8 mouse cellular contexts compared by ENCODE assay signal in the genomic region with DNA sequence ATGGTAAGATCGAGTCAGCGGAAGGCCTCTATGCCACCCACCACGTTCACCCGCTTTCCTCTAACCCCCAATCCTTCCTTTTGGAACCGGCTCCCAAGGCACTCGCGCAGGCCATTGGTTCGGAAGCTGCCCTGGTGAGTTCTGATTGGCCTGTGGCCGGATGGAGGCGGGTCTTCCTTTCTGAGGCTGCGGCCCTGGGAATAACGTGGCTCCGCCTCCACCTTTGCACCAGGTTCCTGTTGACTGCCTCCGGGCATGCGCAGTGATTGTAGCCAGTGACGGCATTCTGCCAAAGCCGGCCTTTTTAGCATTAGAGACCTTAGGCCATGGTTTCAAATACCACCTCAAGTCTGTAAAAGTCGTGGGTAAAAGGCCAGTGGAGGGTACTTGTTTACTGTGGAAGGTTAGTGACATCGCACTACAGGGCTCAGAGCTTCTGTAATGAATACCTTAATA. TPM values are rescaled to one million over a fixed set of nuclear protein-coding genes. Genes with fewer than 3 reads are reported as not detected.
DNase-seq lines count a peak whose midpoint lies in the region; ATAC-seq and TF ChIP-seq lines count a peak whose summit lies in the region.

No protein-coding gene starts in this region.

- TF ChIP-seq POLR2A in CH12.LX (IDR thresholded peaks at IDR 0.05; ENCODE audit: low read depth, low read length) = peak; percentile 73

- in situ Hi-C loops in CH12.LX (cut with MboI; ENCODE audit: low pct_ligation_motif_present, low pct_unique_long_range_greater_than_20kb, low sequenced_read_pairs) = no loop called here

- H3K4me1 ChIP-seq in CH12.LX (ENCODE audit: control insufficient read depth in 1 of 2, insufficient read depth in 2 of 2) = no peaks in the 10 kb centered on the region
- peaks cover 3% of the 10 kb centered on the region; the same call in 1 of the 2 replicates for H3K4me1 ChIP-seq in forebrain, embryonic 11.5 days (replicated peaks; ENCODE audit: control insufficient read depth, insufficient read depth, low read length)
- no peaks in the 10 kb centered on the region; the same call in 1 of the 2 replicates for H3K4me1 ChIP-seq in heart, embryonic 16.5 days (ENCODE audit: control insufficient read depth, insufficient read depth, low read length)
- H3K4me1 ChIP-seq in liver, embryonic 15.5 days (replicated peaks) = peaks cover 34% of the 10 kb centered on the region
- no peaks in the 10 kb centered on the region for H3K4me1 ChIP-seq in neural tube, embryonic 12.5 days

- H3K4me2 ChIP-seq in CH12.LX (ENCODE audit: insufficient read depth, low read depth, poor library complexity, severe bottlenecking) = peak overlapping the region; percentile 61; the same call in 1 of the 2 replicates
- H3K4me2 ChIP-seq in forebrain, embryonic 11.5 days (ENCODE audit: low read depth, low read length, severe bottlenecking) = peak overlapping the region; percentile 26; the same call in 1 of the 2 replicates
- peak overlapping the region; percentile 62 for H3K4me2 ChIP-seq in heart, embryonic 16.5 days (ENCODE audit: low read depth, low read length)
- peak overlapping the region; percentile 55 for H3K4me2 ChIP-seq in liver, embryonic 15.5 days
- H3K4me2 ChIP-seq in neural tube, embryonic 12.5 days (replicated peaks) = peak overlapping the region; percentile 48

- TF ChIP-seq CTCF in CH12.LX (conservative IDR thresholded peaks at IDR 0.05 in 1 of 2, IDR thresholded peaks at IDR 0.05 in 1 of 2; ENCODE audit: low read depth in 2 of 2, low read length in 2 of 2) = no peak

- peak overlapping the region; percentile 47 to 48 (median 48) for H3K4me3 ChIP-seq in CH12.LX (replicated peaks in 1 of 3; ENCODE audit: low read depth in 2 of 3, low read length in 2 of 3, poor library complexity in 1 of 3)
- peak overlapping the region; percentile 19; the same call in 1 of the 2 replicates for H3K4me3 ChIP-seq in forebrain, embryonic 11.5 days (ENCODE audit: low read depth, low read length)
- peak overlapping the region; percentile 47 for H3K4me3 ChIP-seq in heart, embryonic 16.5 days (ENCODE audit: low read length)
- H3K4me3 ChIP-seq in liver, embryonic 15.5 days (replicated peaks) = peak overlapping the region; percentile 47
- H3K4me3 ChIP-seq in neural tube, embryonic 12.5 days = peak overlapping the region; percentile 11; the same call in 1 of the 2 replicates

- peak; percentile 95 for ATAC-seq in forebrain, embryonic 11.5 days (replicated peaks; ENCODE audit: low FRiP score)
- ATAC-seq in heart, embryonic 16.5 days (replicated peaks; ENCODE audit: extremely low read depth, insufficient read depth, low FRiP score) = peak; percentile 98
- peak; percentile 92 for ATAC-seq in liver, embryonic 15.5 days (ENCODE audit: insufficient read depth)
- ATAC-seq in neural tube, embryonic 12.5 days (ENCODE audit: low FRiP score, low read depth) = peak; percentile 96

- no peaks in the 10 kb centered on the region for H3K36me3 ChIP-seq in CH12.LX (replicated peaks in 1 of 2; ENCODE audit: control insufficient read depth in 1 of 2, insufficient read depth in 1 of 2, low read length in 1 of 2)
- no peaks in the 10 kb centered on the region for H3K36me3 ChIP-seq in forebrain, embryonic 11.5 days (ENCODE audit: control insufficient read depth, insufficient read depth, low read length)
- no peaks in the 10 kb centered on the region for H3K36me3 ChIP-seq in heart, embryonic 16.5 days (ENCODE audit: control insufficient read depth, insufficient read depth)
- H3K36me3 ChIP-seq in liver, embryonic 15.5 days (replicated peaks) = no peaks in the 10 kb centered on the region
- H3K36me3 ChIP-seq in neural tube, embryonic 12.5 days = no peaks in the 10 kb centered on the region

- H3K9ac ChIP-seq in CH12.LX (ENCODE audit: insufficient read depth, low read depth) = peak overlapping the region; percentile 93
- peak overlapping the region; percentile 43; the same call in 1 of the 2 replicates for H3K9ac ChIP-seq in forebrain, embryonic 11.5 days (ENCODE audit: low read length)
- H3K9ac ChIP-seq in heart, embryonic 16.5 days (ENCODE audit: low read length) = peak overlapping the region; percentile 57; the same call in 1 of the 2 replicates
- no peak overlapping the region for H3K9ac ChIP-seq in liver, embryonic 15.5 days
- H3K9ac ChIP-seq in neural tube, embryonic 12.5 days = no peak overlapping the region

- no peaks in the 10 kb centered on the region for H3K27me3 ChIP-seq in CH12.LX (replicated peaks)
- no peaks in the 10 kb centered on the region for H3K27me3 ChIP-seq in forebrain, embryonic 11.5 days (ENCODE audit: control insufficient read depth, insufficient read depth, low read length)
- H3K27me3 ChIP-seq in heart, embryonic 16.5 days (ENCODE audit: control insufficient read depth, insufficient read depth, low read length) = no peaks in the 10 kb centered on the region
- H3K27me3 ChIP-seq in liver, embryonic 15.5 days = no peaks in the 10 kb centered on the region
- no peaks in the 10 kb centered on the region for H3K27me3 ChIP-seq in neural tube, embryonic 12.5 days (replicated peaks)

- no peaks in the 10 kb centered on the region; the same call in 1 of the 2 replicates for H3K79me2 ChIP-seq in CH12.LX (replicated peaks; ENCODE audit: control insufficient read depth, extremely low read depth, insufficient read depth, poor library complexity, severe bottlenecking)

- no peak for TF ChIP-seq EP300 in CH12.LX (IDR thresholded peaks at IDR 0.05; ENCODE audit: low read length)

- no peaks in the 10 kb centered on the region for H3K9me3 ChIP-seq in CH12.LX (replicated peaks; ENCODE audit: low read length)
- no peaks in the 10 kb centered on the region for H3K9me3 ChIP-seq in forebrain, embryonic 11.5 days (ENCODE audit: control insufficient read depth, low read length)
- H3K9me3 ChIP-seq in heart, embryonic 16.5 days (replicated peaks; ENCODE audit: control insufficient read depth, low read length) = no peaks in the 10 kb centered on the region
- no peaks in the 10 kb centered on the region for H3K9me3 ChIP-seq in liver, embryonic 15.5 days (replicated peaks)
- no peaks in the 10 kb centered on the region for H3K9me3 ChIP-seq in neural tube, embryonic 12.5 days

- dilution Hi-C loops in CH12.LX (cut with MboI; ENCODE audit: extremely low pct_ligation_motif_present, extremely low pct_unique_long_range_greater_than_20kb, low sequenced_read_pairs) = no loop called here

- H3K27ac ChIP-seq in CH12.LX (ENCODE audit: insufficient read depth, low read depth) = no peak overlapping the region; the same call in 1 of the 2 replicates
- no peak overlapping the region for H3K27ac ChIP-seq in forebrain, embryonic 11.5 days (ENCODE audit: low read depth, low read length)
- peak overlapping the region; percentile 58; the same call in 1 of the 2 replicates for H3K27ac ChIP-seq in heart, embryonic 16.5 days (ENCODE audit: low read length)
- H3K27ac ChIP-seq in liver, embryonic 15.5 days (replicated peaks) = peak overlapping the region; percentile 79
- H3K27ac ChIP-seq in neural tube, embryonic 12.5 days = no peak overlapping the region

- peak; percentile 96 for DNase-seq in CH12.LX (ENCODE audit: extremely low read depth)
- DNase-seq in c-Kit-positive CD71-positive TER-119-negative erythroid progenitor cells, embryonic 14.5 days (ENCODE audit: low read depth) = peak; percentile 87
- DNase-seq in forebrain, embryonic 11.5 days (ENCODE audit: low spot score) = peak; percentile 94
- peak; percentile 97 to 98 for DNase-seq in kidney, postnatal 36 days
- DNase-seq in telencephalon, adult 2 months (ENCODE audit: low read depth, low spot score) = peak; percentile 95

- no peak for TF ChIP-seq RAD21 in CH12.LX (IDR thresholded peaks at IDR 0.05; ENCODE audit: low read depth, low read length)

- 17% methylated on average over 18 of the region's 19 CpGs for WGBS in forebrain, embryonic 11.5 days
- 13% methylated on average over 19 of the region's 19 CpGs for WGBS in heart, embryonic 16.5 days
- WGBS in liver, embryonic 15.5 days (ENCODE audit: insufficient replicate concordance) = 18% methylated on average over 19 of the region's 19 CpGs
- 14% methylated on average over 19 of the region's 19 CpGs for WGBS in neural tube, embryonic 12.5 days

RNA-seq across cellular contexts. Expression of a gene that starts 6.5 kb away (rescaled TPM):
- total RNA-seq in CH12.LX (2012; rRNA removed) = 47.0 and 58.1 TPM in 2 replicates
- 53.9 and 63.5 TPM in 2 replicates for total RNA-seq in CH12.LX (2014; rRNA removed)
- 75.6 and 83.7 TPM in 2 replicates for polyA plus RNA-seq in CH12.LX (2012; ENCODE audit: insufficient read length, low read depth)
- 0.12 and 0.51 TPM in 2 replicates for polyA plus RNA-seq in forebrain, embryonic 11.5 days (2014; fragmentation: Nextera tagmentation; extraction: Ambion mirVana)
- 0.62 and 2.2 TPM in 2 replicates for polyA plus RNA-seq in heart, embryonic 16.5 days (2015; fragmentation: Nextera tagmentation; extraction: Ambion mirVana)
- polyA plus RNA-seq in liver, embryonic 15.5 days (2015; fragmentation: Nextera tagmentation; extraction: Ambion mirVana) = 2.1 and 2.2 TPM in 2 replicates
- 0.22 and 0.23 TPM in 2 replicates for polyA plus RNA-seq in neural tube, embryonic 12.5 days (2016; fragmentation: Nextera tagmentation; extraction: Ambion mirVana)

RNA-seq across cellular contexts. Expression of a gene that starts 22.3 kb away (rescaled TPM):
- total RNA-seq in CH12.LX (2012; rRNA removed) (40.6 and 46.4 TPM in 2 replicates), CH12.LX (2014; rRNA removed) (71.5 and 73.7 TPM in 2 replicates)
- 48.4 and 51.4 TPM in 2 replicates for polyA plus RNA-seq in CH12.LX (2012; ENCODE audit: insufficient read length, low read depth)
- 96.1 and 99.7 TPM in 2 replicates for polyA plus RNA-seq in forebrain, embryonic 11.5 days (2014; fragmentation: Nextera tagmentation; extraction: Ambion mirVana)
- 31.3 and 33.7 TPM in 2 replicates for polyA plus RNA-seq in heart, embryonic 16.5 days (2015; fragmentation: Nextera tagmentation; extraction: Ambion mirVana)
- polyA plus RNA-seq in liver, embryonic 15.5 days (2015; fragmentation: Nextera tagmentation; extraction: Ambion mirVana) = 31.4 and 33.0 TPM in 2 replicates
- polyA plus RNA-seq in neural tube, embryonic 12.5 days (2016; fragmentation: Nextera tagmentation; extraction: Ambion mirVana) = 58.3 and 63.2 TPM in 2 replicates

RNA-seq across cellular contexts. Expression of a gene that starts 35.9 kb away (rescaled TPM):
- total RNA-seq in CH12.LX (2012; rRNA removed) (9.3 and 11.9 TPM in 2 replicates), CH12.LX (2014; rRNA removed) (7.6 and 9.4 TPM in 2 replicates)
- polyA plus RNA-seq in CH12.LX (2012; ENCODE audit: insufficient read length, low read depth) = 12.7 and 13.0 TPM in 2 replicates
- polyA plus RNA-seq in forebrain, embryonic 11.5 days (2014; fragmentation: Nextera tagmentation; extraction: Ambion mirVana) = 26.6 and 27.4 TPM in 2 replicates
- polyA plus RNA-seq in heart, embryonic 16.5 days (2015; fragmentation: Nextera tagmentation; extraction: Ambion mirVana) = 27.5 and 27.6 TPM in 2 replicates
- polyA plus RNA-seq in liver, embryonic 15.5 days (2015; fragmentation: Nextera tagmentation; extraction: Ambion mirVana) = 6.0 and 6.2 TPM in 2 replicates
- polyA plus RNA-seq in neural tube, embryonic 12.5 days (2016; fragmentation: Nextera tagmentation; extraction: Ambion mirVana) = 42.6 and 45.0 TPM in 2 replicates

RNA-seq across cellular contexts. Expression of a gene that starts 48.9 kb away (rescaled TPM):
- total RNA-seq in CH12.LX (2012; rRNA removed) (681 and 877 TPM in 2 replicates), CH12.LX (2014; rRNA removed) (2,152 and 2,409 TPM in 2 replicates)
- polyA plus RNA-seq in CH12.LX (2012; ENCODE audit: insufficient read length, low read depth) = 639 and 778 TPM in 2 replicates
- polyA plus RNA-seq in forebrain, embryonic 11.5 days (2014; fragmentation: Nextera tagmentation; extraction: Ambion mirVana) = 466 and 494 TPM in 2 replicates
- polyA plus RNA-seq in heart, embryonic 16.5 days (2015; fragmentation: Nextera tagmentation; extraction: Ambion mirVana) = 295 and 339 TPM in 2 replicates
- polyA plus RNA-seq in liver, embryonic 15.5 days (2015; fragmentation: Nextera tagmentation; extraction: Ambion mirVana) = 228 and 253 TPM in 2 replicates
- polyA plus RNA-seq in neural tube, embryonic 12.5 days (2016; fragmentation: Nextera tagmentation; extraction: Ambion mirVana) = 397 and 400 TPM in 2 replicates

Comparison
In these comparisons a context has a peak if more than half of its experiments do, and no peak if none do; other contexts are left out.
1. H3K27ac ChIP-seq: peak in heart, embryonic 16.5 days (single experiment) and liver, embryonic 15.5 days (single experiment); none in CH12.LX (single experiment), forebrain, embryonic 11.5 days (single experiment) and neural tube, embryonic 12.5 days (single experiment).
2. H3K9ac ChIP-seq: peak in CH12.LX (single experiment), forebrain, embryonic 11.5 days (single experiment) and heart, embryonic 16.5 days (single experiment); none in liver, embryonic 15.5 days (single experiment) and neural tube, embryonic 12.5 days (single experiment).
3. RNA of a gene that starts 6.5 kb away (polyA plus RNA-seq): 75.6 to 83.7 TPM in CH12.LX; 2.1 to 2.2 TPM in liver, embryonic 15.5 days, 0.62 to 2.2 TPM in heart, embryonic 16.5 days, 0.12 to 0.51 TPM in forebrain, embryonic 11.5 days and 0.22 to 0.23 TPM in neural tube, embryonic 12.5 days; every median in the first group is over 10 times any median in the second.
4. Peak in every context shown above with its lines, with median percentiles within 50 percentile points of each other: DNase-seq, H3K4me2 ChIP-seq, H3K4me3 ChIP-seq and ATAC-seq.